Mouse (Mus musculus) forebrain, embryonic 11.5 days (tissue): ENCODE measurements around the gene 4833420G17Rik. TPM values are rescaled to one million over a fixed set of nuclear protein-coding genes. Genes with fewer than 3 reads are reported as not detected.
"Not testable (repeated sequence)": the region's sequence is repeated elsewhere in the genome, so short reads cannot be mapped to it uniquely, and the experiment has no call there.

ENCODE experiments used
- ATAC-seq: fragments of 200-750 bp; cut with Nextera tagmentation; replicated peaks from 2 replicates; pipeline ENCODE4 v1.8.0; 2017; ENCODE audit warnings: moderate TSS enrichment; ENCODE audit not compliant: low FRiP score
- DNase-seq: peaks from one replicate; pipeline ENCODE4 v3.0.0-alpha.2; 2017; ENCODE audit warnings: low spot score
- H3K27ac ChIP-seq: fragments of 300-500 bp; sonication (generic); 2 replicates; pipeline ENCODE4 v1.5.1; 2014; ENCODE audit warnings: low read depth, low read length
- H3K27me3 ChIP-seq: fragments of 300-500 bp; sonication (generic); 2 replicates; pipeline ENCODE4 v1.6.1; 2014; ENCODE audit warnings: mild to moderate bottlenecking, low read length, mixed read lengths; ENCODE audit not compliant: control insufficient read depth, insufficient read depth
- H3K36me3 ChIP-seq: fragments of 300-500 bp; sonication (generic); 2 replicates; pipeline ENCODE4 v1.6.1; 2014; ENCODE audit warnings: mild to moderate bottlenecking, low read length, moderate library complexity, mixed read lengths; ENCODE audit not compliant: control insufficient read depth, insufficient read depth
- H3K4me1 ChIP-seq: fragments of 300-500 bp; sonication (generic); replicated peaks from 2 replicates; pipeline ENCODE4 v1.6.1; 2014; ENCODE audit warnings: low read length, mixed read lengths; ENCODE audit not compliant: control insufficient read depth, insufficient read depth
- H3K4me2 ChIP-seq: fragments of 300-500 bp; sonication (generic); 2 replicates; pipeline ENCODE4 v1.6.1; 2014; ENCODE audit warnings: low read depth, mild to moderate bottlenecking, low read length, moderate library complexity, mixed read lengths; ENCODE audit not compliant: severe bottlenecking
- H3K4me3 ChIP-seq: fragments of 300-500 bp; sonication (generic); 2 replicates; pipeline ENCODE4 v1.5.1; 2014; ENCODE audit warnings: low read depth, low read length
- H3K9ac ChIP-seq: fragments of 300-500 bp; sonication (generic); 2 replicates; pipeline ENCODE4 v1.6.1; 2014; ENCODE audit warnings: low read length
- H3K9me3 ChIP-seq: fragments of 300-500 bp; sonication (generic); 2 replicates; pipeline ENCODE4 v1.6.1; 2016; ENCODE audit warnings: low read length, mixed read lengths; ENCODE audit not compliant: control insufficient read depth
- whole genome bisulfite sequencing: fragments of 180-500 bp; shearing (Covaris S2); extraction: QIAGEN DNeasy Blood & Tissue Kit; methylation state at CpG from one replicate; pipeline ENCODE4 v1.1.7; 2014; 5-methylcytosine and 5-hydroxymethylcytosine counted together
- polyA plus RNA-seq: library from polyadenylated mRNA; unstranded; fragments of >200 nt; fragmentation: Nextera tagmentation; extraction: Ambion mirVana; gene quantifications from 2 replicates; pipeline ENCODE4 v1.2.1, GENCODE M21; 2014

The 4833420G17Rik gene
- polyA plus RNA-seq, 1 experiment from 2014 or later: 81.3 TPM

DNA sequence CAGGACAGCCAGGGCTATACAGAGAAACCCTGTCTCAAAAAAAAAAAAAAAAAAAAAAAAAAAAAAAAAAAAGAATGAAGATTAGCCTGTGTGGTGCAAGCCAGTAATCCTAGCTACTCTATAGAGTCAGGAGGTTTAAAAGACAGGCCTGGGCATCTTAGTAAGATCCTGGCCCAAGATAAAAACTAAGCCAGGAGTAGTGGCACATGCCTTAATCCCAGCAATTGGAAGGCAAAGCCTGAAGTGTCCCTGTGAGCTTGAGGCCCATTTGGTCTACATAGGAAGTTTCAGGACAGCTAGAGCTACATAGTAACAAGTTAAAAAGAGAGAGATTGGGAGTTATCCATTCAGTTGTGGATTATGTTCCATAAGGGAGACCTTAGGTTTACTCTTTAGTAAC, 7.5 kb upstream of the 4833420G17Rik start:
- DNase-seq (no peak), ATAC-seq (no peak)
- Histone ChIP-seq H3K36me3 (peaks cover 8% of the 10 kb centered on the region; the same call in 1 of the 2 replicates), H3K4me2 (no peak overlapping the region), H3K27ac (no peak overlapping the region), H3K9ac (no peak overlapping the region), H3K9me3 (no peaks in the 10 kb centered on the region), H3K4me1 (no peaks in the 10 kb centered on the region), H3K4me3 (no peak overlapping the region), H3K27me3 (no peaks in the 10 kb centered on the region)

DNA sequence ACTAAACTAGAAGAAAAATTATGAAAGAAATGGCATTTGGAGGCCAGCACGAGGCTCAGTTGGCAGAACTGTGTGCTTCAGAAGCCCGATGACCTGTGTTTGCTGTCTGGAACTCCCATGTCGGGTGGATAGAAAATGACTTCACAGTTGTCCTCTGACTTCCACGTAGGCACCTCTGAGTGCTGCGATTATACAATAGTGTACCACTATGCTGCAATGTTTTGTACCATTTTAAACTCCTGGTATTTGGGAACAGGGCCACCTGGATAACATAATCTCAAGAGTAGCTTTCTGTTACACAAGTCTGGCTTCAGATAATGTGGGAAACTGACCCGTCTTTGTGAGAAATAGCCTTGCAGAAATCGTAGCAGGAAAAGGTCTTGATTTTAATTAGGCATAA, 6.2 kb upstream of the 4833420G17Rik start:
- WGBS: 95% methylated on average over 7 of the region's 7 CpGs
- H3K4me2 ChIP-seq: no peak overlapping the region
- peaks cover 2% of the 10 kb centered on the region; the same call in 1 of the 2 replicates for H3K36me3 ChIP-seq
- H3K27me3 ChIP-seq: no peaks in the 10 kb centered on the region
- DNase-seq (no peak), ATAC-seq (no peak)
- H3K9me3 ChIP-seq: no peaks in the 10 kb centered on the region
- no peak overlapping the region for H3K27ac ChIP-seq
- no peak overlapping the region for H3K9ac ChIP-seq
- no peaks in the 10 kb centered on the region for H3K4me1 ChIP-seq
- H3K4me3 ChIP-seq: no peak overlapping the region

- DNase-seq: no peak
- Histone ChIP-seq H3K9ac (peak overlapping the region; percentile 68), H3K4me2 (peak overlapping the region; percentile 51), H3K4me3 (peak overlapping the region; percentile 70), H3K27me3 (no peaks in the 10 kb centered on the region), H3K36me3 (no peaks in the 10 kb centered on the region; the same call in 1 of the 2 replicates), H3K27ac (no peak overlapping the region), H3K9me3 (no peaks in the 10 kb centered on the region), H3K4me1 (0 out of 2 replicates have a peak, but pooled peaks cover 6% of the 10 kb centered on the region)
- WGBS: 11% methylated on average over 10 of the region's 10 CpGs
- peak; percentile 52 for ATAC-seq
Observed at GRCm38 (mm10) chr13:119461900-119462595, 520 bp upstream of the 4833420G17Rik start.

- Histone ChIP-seq H3K27ac (no peak overlapping the region), H3K4me2 (no peak overlapping the region), H3K9me3 (no peaks in the 10 kb centered on the region), H3K9ac (no peak overlapping the region), H3K4me3 (no peak overlapping the region), H3K27me3 (no peaks in the 10 kb centered on the region), H3K36me3 (peaks cover 20% of the 10 kb centered on the region; the same call in 1 of the 2 replicates), H3K4me1 (no peaks in the 10 kb centered on the region)
- WGBS: 91% methylated on average over 9 of the region's 9 CpGs
- DNase-seq (no peak), ATAC-seq (no peak)
Observed at GRCm38 (mm10) chr13:119476631-119477030, 14.1 kb downstream of the 4833420G17Rik start.

DNA sequence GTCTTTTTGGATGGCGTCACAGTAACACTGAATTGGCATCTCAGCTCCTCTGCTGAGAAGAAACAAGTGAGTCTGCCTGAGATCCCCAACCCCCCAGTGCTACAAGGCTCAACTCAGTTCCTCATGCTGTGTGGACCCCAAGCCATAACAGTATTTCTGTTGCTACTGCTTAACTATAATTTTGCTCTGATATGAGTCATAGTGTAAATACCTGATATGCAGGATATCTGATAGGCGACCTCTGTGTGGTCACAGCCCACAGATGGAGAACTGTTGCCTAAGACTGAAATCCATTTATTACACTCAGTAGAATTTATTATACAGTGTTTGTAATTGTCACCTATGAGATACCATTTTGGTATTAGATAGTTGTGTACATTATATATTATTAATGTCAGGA, 15.2 kb downstream of the 4833420G17Rik start:
- Histone ChIP-seq H3K9ac (no peak overlapping the region), H3K4me1 (no peaks in the 10 kb centered on the region), H3K4me2 (no peak overlapping the region), H3K4me3 (no peak overlapping the region), H3K36me3 (peaks cover 20% of the 10 kb centered on the region; the same call in 1 of the 2 replicates), H3K9me3 (no peaks in the 10 kb centered on the region), H3K27me3 (no peaks in the 10 kb centered on the region), H3K27ac (no peak overlapping the region)
- WGBS: 94% methylated on average over 2 of the region's 2 CpGs
- ATAC-seq: no peak
- no peak for DNase-seq

DNA sequence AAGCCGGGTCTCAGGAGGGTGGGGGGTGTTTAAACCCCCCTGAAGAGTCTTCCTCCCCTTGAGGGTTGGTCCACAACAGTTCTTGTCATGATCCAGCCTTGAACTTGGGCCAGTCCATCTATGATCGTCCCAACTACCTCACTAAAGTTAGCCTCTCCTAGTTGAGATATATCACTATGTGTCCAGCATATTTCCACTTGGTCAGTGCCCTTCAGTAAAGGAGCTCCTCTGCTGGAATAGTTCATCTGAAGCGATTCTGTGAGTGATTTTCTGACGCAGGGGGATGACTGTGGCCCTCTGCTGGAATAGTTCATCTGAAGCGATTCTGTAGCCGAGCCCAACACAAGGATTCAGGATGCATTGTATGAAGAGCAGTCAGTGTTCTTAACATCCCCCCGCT, 24.8 kb downstream of the 4833420G17Rik start:
- Histone ChIP-seq H3K27ac (no peak overlapping the region), H3K36me3 (peaks cover 2% of the 10 kb centered on the region; the same call in 1 of the 2 replicates), H3K27me3 (no peaks in the 10 kb centered on the region), H3K4me2 (peak overlapping the region; percentile 3; the same call in 1 of the 2 replicates), H3K9ac (no peak overlapping the region), H3K4me3 (no peak overlapping the region), H3K9me3 (peaks cover 8% of the 10 kb centered on the region), H3K4me1 (no peaks in the 10 kb centered on the region; the same call in 1 of the 2 replicates)
- ATAC-seq (no peak), DNase-seq (no peak)
- WGBS: 64% methylated on average over 7 of the region's 7 CpGs

DNA sequence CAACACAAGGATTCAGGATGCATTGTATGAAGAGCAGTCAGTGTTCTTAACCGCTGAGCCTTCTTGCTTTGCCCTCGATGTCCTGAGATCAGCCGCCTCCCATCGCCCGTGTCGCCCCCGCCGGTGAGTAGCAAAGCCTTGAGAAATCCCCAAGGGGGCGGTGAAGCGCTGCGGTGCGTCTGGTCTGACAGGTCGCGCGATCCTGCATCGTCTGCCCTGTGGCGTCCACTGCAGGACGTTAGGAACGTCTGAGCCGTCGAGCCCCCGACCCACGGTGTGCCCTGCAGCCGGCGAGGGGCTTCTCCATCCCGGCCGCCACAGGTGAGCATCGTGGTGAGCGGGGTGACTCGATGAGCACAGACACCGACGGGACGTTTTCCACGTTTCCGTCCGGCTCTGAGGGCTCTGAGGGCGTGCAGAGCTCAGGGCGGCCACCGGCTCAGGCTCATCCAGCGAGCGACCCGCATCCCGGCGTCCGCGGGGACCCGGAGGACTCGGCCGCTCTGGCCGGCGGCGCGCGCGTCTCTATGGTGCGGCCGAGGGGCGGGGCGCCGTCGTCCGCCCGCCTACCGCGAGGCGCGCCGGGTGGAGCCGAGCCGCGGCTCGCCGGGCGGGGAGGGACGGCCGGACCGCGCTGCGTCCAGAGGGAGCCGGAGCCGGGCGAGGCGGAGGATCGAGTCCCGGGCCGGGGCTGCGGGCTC, 25.5 kb downstream of the 4833420G17Rik start, which contains the start of the genes Tmem267 and 3110070M22Rik:
Gene Tmem267, plus strand, starts transcription at position 160 of the 701 bp plus-strand sequence.
Gene 3110070M22Rik, minus strand, starts transcription at position 504 of the 701 bp plus-strand sequence.
- no peaks in the 10 kb centered on the region for H3K27me3 ChIP-seq
- ATAC-seq: no peak
- H3K36me3 ChIP-seq: peaks cover 2% of the 10 kb centered on the region; the same call in 1 of the 2 replicates
- DNase-seq: peak; percentile 90
- WGBS: 81% methylated on average over 87 of the region's 87 CpGs
- H3K9me3 ChIP-seq: peaks cover 8% of the 10 kb centered on the region
- H3K4me2 ChIP-seq: peak within 1 kb of the TSS; percentile 24; the same call in 1 of the 2 replicates
- no peak within 1 kb of the TSS for H3K4me3 ChIP-seq
- peak within 1 kb of the TSS; percentile 42; the same call in 1 of the 2 replicates for H3K27ac ChIP-seq
- H3K4me1 ChIP-seq: no peaks in the 10 kb centered on the region; the same call in 1 of the 2 replicates
- peak within 1 kb of the TSS; percentile 2; the same call in 1 of the 2 replicates for H3K9ac ChIP-seq

DNA sequence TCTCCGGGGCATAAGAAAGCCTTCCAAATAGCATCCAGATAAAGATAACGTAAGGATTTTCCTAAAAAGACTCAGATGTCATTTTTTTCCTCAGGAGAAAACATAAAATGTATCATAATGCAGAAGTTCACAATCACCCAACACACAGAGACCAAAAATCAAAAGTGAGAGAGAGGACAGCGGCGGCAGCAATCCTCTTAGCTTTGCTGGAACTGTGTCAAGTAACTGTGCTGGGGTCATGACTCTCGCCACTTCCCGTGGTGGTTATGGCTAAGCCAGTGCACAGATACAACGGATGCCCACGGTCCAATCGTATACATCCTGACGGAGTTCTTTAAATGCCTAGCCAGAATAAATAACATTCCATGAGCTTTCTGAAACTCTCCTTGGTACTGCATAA, 29.5 kb downstream of the 4833420G17Rik start:
- 92% methylated on average over 10 of the region's 10 CpGs for WGBS
- H3K36me3 ChIP-seq, ATAC-seq, H3K4me3 ChIP-seq, H3K9ac ChIP-seq, H3K27me3 ChIP-seq, H3K27ac ChIP-seq, H3K4me2 ChIP-seq, H3K4me1 ChIP-seq: not testable (repeated sequence)
- DNase-seq: peak; percentile 68
- H3K9me3 ChIP-seq: peaks cover 13% of the 10 kb centered on the region
